ENCODE assay signal across 17 mouse cellular contexts in the genomic region with DNA sequence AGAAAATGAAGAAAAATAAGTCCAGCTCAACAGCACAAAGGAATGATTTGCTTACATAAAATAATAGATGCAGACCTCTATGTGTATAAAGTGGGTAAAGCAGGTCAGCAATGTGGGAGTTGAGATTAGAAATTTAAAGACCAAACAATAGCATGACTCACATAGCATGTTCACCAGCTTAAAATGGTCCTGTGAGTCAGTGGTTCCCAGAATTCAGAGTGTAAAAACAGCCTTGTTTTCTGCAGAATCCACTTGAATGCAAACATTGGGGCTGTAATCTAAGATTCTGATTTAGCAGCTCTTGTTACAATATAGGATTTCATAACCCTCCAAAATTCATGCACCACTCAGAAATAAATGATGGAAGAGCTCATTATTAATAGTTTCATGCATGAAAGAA.
"Had no signal": no experiment of that assay in that cellular context is flagged by ENCODE, and none has a peak within 500 bp of the region (broad histone marks: within the 10 kb centered on the region; RNA-seq: fewer than 3 reads in every experiment).

No protein-coding gene starts in this region.

- ATAC-seq: hindbrain, embryonic 16.5 days; inflammation-experienced regulatory T-cells, adult 6 months; intestine, embryonic 15.5 days; intestine, postnatal 0 days had no signal

- DNase-seq: gastrocnemius, adult 2 months; gastrocnemius, postnatal 10 days; gastrocnemius, postnatal 25 days; heart, adult 18-20 months; heart, postnatal 10 days; heart, postnatal 4 days; kidney, adult 18-20 months; kidney, adult 8-10 months; kidney, postnatal 10 days; kidney, postnatal 25 days; kidney, postnatal 4 days; liver; liver, embryonic 13.5 days had no signal
